Mouse (Mus musculus) thymus, adult 2 months (tissue): ENCODE results near the gene Xrra1. TPM values are rescaled to one million over a fixed set of nuclear protein-coding genes. Genes with fewer than 3 reads are reported as not detected.
A peak's percentile ranks its signal among the peaks of the same experiment; 100 is the strongest.

Experiments
- DNase-seq: peaks from one replicate; pipeline ENCODE4 v3.0.0; 2021
- H3K27ac ChIP-seq: fragments of 200-500 bp; 2 replicates; pipeline ENCODE4 v1.5.1; 2012; ENCODE audit warnings: low read length, control low read depth; ENCODE audit not compliant: control insufficient read depth, insufficient read depth
- H3K27me3 ChIP-seq: fragments of 200-500 bp; 2 replicates; pipeline ENCODE4 v1.6.1; 2012; ENCODE audit warnings: mild to moderate bottlenecking, low read length, moderate library complexity, mixed read lengths; ENCODE audit not compliant: control insufficient read depth, insufficient read depth
- H3K36me3 ChIP-seq: fragments of 200-500 bp; 2 replicates; pipeline ENCODE4 v1.6.1; 2012; ENCODE audit warnings: mild to moderate bottlenecking, low read length, moderate library complexity; ENCODE audit not compliant: control insufficient read depth, insufficient read depth
- H3K4me1 ChIP-seq: fragments of 200-500 bp; replicated peaks from 2 replicates; pipeline ENCODE4 v1.6.1; 2012; ENCODE audit warnings: low read length; ENCODE audit not compliant: control insufficient read depth, insufficient read depth
- H3K4me3 ChIP-seq: fragments of 200-500 bp; 2 replicates; pipeline ENCODE4 v1.5.1; 2012; ENCODE audit warnings: mild to moderate bottlenecking, low read length, control low read depth, moderate library complexity; ENCODE audit not compliant: control insufficient read depth, insufficient read depth
- CTCF ChIP-seq: fragments of 200-500 bp; IDR thresholded peaks from 2 replicates; pipeline ENCODE4 v1.5.1; 2012; ENCODE audit warnings: mild to moderate bottlenecking, control low read depth, low read length, moderate library complexity, borderline replicate concordance; ENCODE audit not compliant: control insufficient read depth, poor library complexity, insufficient read depth; ENCODE audit errors: extremely low read depth
- POLR2A ChIP-seq: fragments of 200-500 bp; IDR thresholded peaks from 2 replicates; pipeline ENCODE4 v1.6.1; 2012; ENCODE audit warnings: mild to moderate bottlenecking, low read length, control low read depth, moderate library complexity; ENCODE audit not compliant: control insufficient read depth, poor library complexity, insufficient read depth; ENCODE audit errors: extremely low read depth
- whole genome bisulfite sequencing: fragments of 180-500 bp; shearing (Covaris S2); methylation state at CpG from one replicate; pipeline ENCODE4 v1.1.7; 2018; 5-methylcytosine and 5-hydroxymethylcytosine counted together
- polyA plus RNA-seq: library from polyadenylated mRNA; depleted of rRNA; stranded (reverse); fragments of >200 nt; gene quantifications from 2 replicates; pipeline ENCODE4 v1.2.3, GENCODE M21; 2012

Gene Xrra1
- polyA plus RNA-seq, 1 experiment = 26.0 TPM

- 16% methylated on average over 14 of the region's 14 CpGs for WGBS
- Histone ChIP-seq H3K27ac (peak overlapping the region; percentile 88), H3K4me1 (peaks cover 16% of the 10 kb centered on the region), H3K27me3 (no peaks in the 10 kb centered on the region), H3K36me3 (peaks cover 10% of the 10 kb centered on the region), H3K4me3 (peak overlapping the region; percentile 29)
- TF ChIP-seq POLR2A (no peak), CTCF (no peak)
- DNase-seq = peak; percentile 62
These were observed 2.6 kb upstream of the Xrra1 start for GRCm38 (mm10) chr7:99856266-99856861.

GRCm38 (mm10) chr7:99858175-99858812 is 622 bp upstream of the Xrra1 start:
- Histone ChIP-seq H3K4me3 (peak overlapping the region; percentile 68), H3K36me3 (peaks cover 10% of the 10 kb centered on the region), H3K27me3 (no peaks in the 10 kb centered on the region), H3K27ac (peak overlapping the region; percentile 32; the same call in 1 of the 2 replicates), H3K4me1 (peaks cover 13% of the 10 kb centered on the region)
- under 1% methylated on average over 19 of the region's 19 CpGs for WGBS
- TF ChIP-seq POLR2A (no peak), CTCF (no peak)
- no peak for DNase-seq

- Histone ChIP-seq H3K27me3 (no peaks in the 10 kb centered on the region), H3K4me3 (no peak within 1 kb of the TSS), H3K4me1 (no peaks in the 10 kb centered on the region), H3K27ac (no peak within 1 kb of the TSS), H3K36me3 (no peaks in the 10 kb centered on the region; the same call in none of the 2 replicates)
- 66% methylated on average over 7 of the region's 7 CpGs for WGBS
- DNase-seq = no peak
- TF ChIP-seq POLR2A (no peak), CTCF (no peak)
These were observed 4.4 kb downstream of the Xrra1 start, which contains the start of gene Spcs2 for GRCm38 (mm10) chr7:99863362-99863761. Gene Spcs2 (minus strand): TSS chr7:99863462.

- Histone ChIP-seq H3K4me3 (no peak overlapping the region), H3K36me3 (peaks cover 3% of the 10 kb centered on the region), H3K27ac (no peak overlapping the region), H3K4me1 (no peaks in the 10 kb centered on the region), H3K27me3 (no peaks in the 10 kb centered on the region)
- 94% methylated on average over 11 of the region's 11 CpGs for WGBS
- DNase-seq = no peak
- no peak for TF ChIP-seq CTCF
- TF ChIP-seq POLR2A = no peak
These were observed 5.5 kb downstream of the Xrra1 start for GRCm38 (mm10) chr7:99864241-99865028.

GRCm38 (mm10) chr7:99865219-99865618 is 6.3 kb downstream of the Xrra1 start:
- 66% methylated on average over 3 of the region's 3 CpGs for WGBS
- Histone ChIP-seq H3K27me3 (no peaks in the 10 kb centered on the region), H3K4me3 (no peak overlapping the region), H3K36me3 (peaks cover 9% of the 10 kb centered on the region), H3K27ac (no peak overlapping the region), H3K4me1 (no peaks in the 10 kb centered on the region)
- no peak for TF ChIP-seq CTCF
- no peak for TF ChIP-seq POLR2A
- no peak for DNase-seq

- Histone ChIP-seq H3K4me3 (no peak overlapping the region), H3K27me3 (no peaks in the 10 kb centered on the region), H3K36me3 (peaks cover 31% of the 10 kb centered on the region), H3K27ac (no peak overlapping the region), H3K4me1 (no peaks in the 10 kb centered on the region)
- WGBS = 56% methylated on average over 4 of the region's 4 CpGs
- TF ChIP-seq CTCF (no peak), POLR2A (no peak)
- DNase-seq = no peak
These were observed 10.4 kb downstream of the Xrra1 start for GRCm38 (mm10) chr7:99869296-99869695.
